Mouse (Mus musculus): ENCODE measurements around the gene Nrp1. TPM values are rescaled to one million over a fixed set of nuclear protein-coding genes. Genes with fewer than 3 reads are reported as not detected.

The Nrp1 gene
- polyA plus RNA-seq, 1 experiment from 2014 or later = 35.3 TPM

GRCm38 (mm10) chr8:128372724-128373123 is 14.3 kb downstream of the Nrp1 start:
- H3K27me3 ChIP-seq = no peaks in the 10 kb centered on the region
- H3K36me3 ChIP-seq = no peaks in the 10 kb centered on the region
- 83% methylated on average over 5 of the region's 5 CpGs for WGBS
- ATAC-seq (ENCODE audit: low FRiP score, low read depth) = no peak
- no peaks in the 10 kb centered on the region for H3K9me3 ChIP-seq
- no peak overlapping the region for H3K4me3 ChIP-seq
- no peak overlapping the region for H3K4me2 ChIP-seq (replicated peaks)
- H3K9ac ChIP-seq (replicated peaks) = no peak overlapping the region
- peaks cover 3% of the 10 kb centered on the region; the same call in 1 of the 2 replicates for H3K4me1 ChIP-seq
- no peak overlapping the region for H3K27ac ChIP-seq (replicated peaks)

GRCm38 (mm10) chr8:128373418-128373817 is 15.0 kb downstream of the Nrp1 start:
- H3K36me3 ChIP-seq = no peaks in the 10 kb centered on the region
- no peaks in the 10 kb centered on the region for H3K9me3 ChIP-seq
- H3K4me2 ChIP-seq (replicated peaks) = no peak overlapping the region
- H3K4me1 ChIP-seq = peaks cover 3% of the 10 kb centered on the region; the same call in 1 of the 2 replicates
- no peaks in the 10 kb centered on the region for H3K27me3 ChIP-seq
- H3K4me3 ChIP-seq = no peak overlapping the region
- H3K27ac ChIP-seq (replicated peaks) = no peak overlapping the region
- WGBS = 87% methylated on average over 6 of the region's 6 CpGs
- no peak overlapping the region for H3K9ac ChIP-seq (replicated peaks)
- no peak for ATAC-seq (ENCODE audit: low FRiP score, low read depth)

GRCm38 (mm10) chr8:128375291-128375690 is 16.9 kb downstream of the Nrp1 start:
- H3K27ac ChIP-seq (replicated peaks) = no peak overlapping the region
- H3K4me2 ChIP-seq (replicated peaks) = no peak overlapping the region
- no peak overlapping the region for H3K4me3 ChIP-seq
- WGBS = 68% methylated on average over 4 of the region's 4 CpGs
- no peaks in the 10 kb centered on the region for H3K36me3 ChIP-seq
- no peaks in the 10 kb centered on the region for H3K27me3 ChIP-seq
- no peaks in the 10 kb centered on the region for H3K9me3 ChIP-seq
- H3K4me1 ChIP-seq = peaks cover 8% of the 10 kb centered on the region; the same call in 1 of the 2 replicates
- H3K9ac ChIP-seq (replicated peaks) = no peak overlapping the region
- ATAC-seq (ENCODE audit: low FRiP score, low read depth) = no peak

DNA sequence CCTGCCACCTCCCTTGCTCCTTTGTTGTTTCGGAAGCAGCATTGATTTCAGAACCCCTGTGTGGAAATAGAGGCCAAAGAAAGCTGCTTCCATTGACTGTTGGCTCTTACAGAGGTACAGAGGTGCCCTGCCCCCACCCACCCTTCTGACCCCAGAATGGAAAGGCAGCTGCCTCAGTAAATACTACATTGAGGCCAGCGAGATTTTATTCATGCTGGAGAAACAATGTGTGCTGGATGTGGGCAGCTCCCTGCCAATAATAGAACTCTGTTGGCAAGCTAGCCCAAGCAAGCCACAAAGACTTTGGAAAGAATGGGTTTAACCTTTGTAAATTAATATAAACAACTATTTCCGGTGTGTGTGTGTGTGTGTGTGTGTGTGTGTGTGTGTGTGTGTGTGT is 24.8 kb downstream of the Nrp1 start:
- no peaks in the 10 kb centered on the region for H3K9me3 ChIP-seq
- WGBS = 30% methylated on average over 3 of the region's 3 CpGs
- H3K4me1 ChIP-seq = peaks cover 24% of the 10 kb centered on the region
- peak; percentile 60; the same call in 1 of the 2 replicates for ATAC-seq (ENCODE audit: low FRiP score, low read depth)
- no peaks in the 10 kb centered on the region for H3K36me3 ChIP-seq
- H3K27ac ChIP-seq (replicated peaks) = peak overlapping the region; percentile 40
- no peaks in the 10 kb centered on the region for H3K27me3 ChIP-seq
- no peak overlapping the region for H3K4me2 ChIP-seq (replicated peaks)
- no peak overlapping the region for H3K4me3 ChIP-seq
- H3K9ac ChIP-seq (replicated peaks) = no peak overlapping the region

GRCm38 (mm10) chr8:128384366-128384765 is 26.0 kb downstream of the Nrp1 start:
- Histone ChIP-seq H3K27me3 (no peaks in the 10 kb centered on the region), H3K9me3 (no peaks in the 10 kb centered on the region), H3K4me1 (peaks cover 19% of the 10 kb centered on the region), H3K4me2 (replicated peaks) (no peak overlapping the region), H3K4me3 (no peak overlapping the region), H3K27ac (replicated peaks) (no peak overlapping the region), H3K36me3 (no peaks in the 10 kb centered on the region), H3K9ac (replicated peaks) (no peak overlapping the region)
- 84% methylated on average over 2 of the region's 2 CpGs for WGBS
- ATAC-seq (ENCODE audit: low FRiP score, low read depth) = no peak

- Histone ChIP-seq H3K4me2 (replicated peaks) (no peak overlapping the region), H3K9me3 (no peaks in the 10 kb centered on the region), H3K4me3 (no peak overlapping the region), H3K9ac (replicated peaks) (no peak overlapping the region), H3K36me3 (no peaks in the 10 kb centered on the region), H3K27ac (replicated peaks) (no peak overlapping the region), H3K27me3 (no peaks in the 10 kb centered on the region), H3K4me1 (peaks cover 19% of the 10 kb centered on the region)
- peak; percentile 69 for ATAC-seq (ENCODE audit: low FRiP score, low read depth)
- 32% methylated on average over 5 of the region's 5 CpGs for WGBS
These were observed 26.5 kb downstream of the Nrp1 start for GRCm38 (mm10) chr8:128384921-128385332.

GRCm38 (mm10) chr8:128386963-128387621 is 28.7 kb downstream of the Nrp1 start:
- Histone ChIP-seq H3K4me3 (no peak overlapping the region), H3K27me3 (no peaks in the 10 kb centered on the region), H3K27ac (replicated peaks) (no peak overlapping the region), H3K4me2 (replicated peaks) (no peak overlapping the region), H3K36me3 (no peaks in the 10 kb centered on the region), H3K9ac (replicated peaks) (no peak overlapping the region), H3K9me3 (no peaks in the 10 kb centered on the region), H3K4me1 (peaks cover 19% of the 10 kb centered on the region)
- ATAC-seq (ENCODE audit: low FRiP score, low read depth) = no peak
- WGBS = 84% methylated on average over 2 of the region's 2 CpGs

GRCm38 (mm10) chr8:128390759-128391158 is 32.4 kb downstream of the Nrp1 start:
- H3K9ac ChIP-seq (replicated peaks) = no peak overlapping the region
- ATAC-seq (ENCODE audit: low FRiP score, low read depth) = no peak
- no peaks in the 10 kb centered on the region for H3K27me3 ChIP-seq
- no peak overlapping the region for H3K4me3 ChIP-seq
- H3K4me1 ChIP-seq = no peaks in the 10 kb centered on the region
- H3K36me3 ChIP-seq = no peaks in the 10 kb centered on the region
- H3K27ac ChIP-seq (replicated peaks) = no peak overlapping the region
- H3K4me2 ChIP-seq (replicated peaks) = no peak overlapping the region
- H3K9me3 ChIP-seq = no peaks in the 10 kb centered on the region

DNA sequence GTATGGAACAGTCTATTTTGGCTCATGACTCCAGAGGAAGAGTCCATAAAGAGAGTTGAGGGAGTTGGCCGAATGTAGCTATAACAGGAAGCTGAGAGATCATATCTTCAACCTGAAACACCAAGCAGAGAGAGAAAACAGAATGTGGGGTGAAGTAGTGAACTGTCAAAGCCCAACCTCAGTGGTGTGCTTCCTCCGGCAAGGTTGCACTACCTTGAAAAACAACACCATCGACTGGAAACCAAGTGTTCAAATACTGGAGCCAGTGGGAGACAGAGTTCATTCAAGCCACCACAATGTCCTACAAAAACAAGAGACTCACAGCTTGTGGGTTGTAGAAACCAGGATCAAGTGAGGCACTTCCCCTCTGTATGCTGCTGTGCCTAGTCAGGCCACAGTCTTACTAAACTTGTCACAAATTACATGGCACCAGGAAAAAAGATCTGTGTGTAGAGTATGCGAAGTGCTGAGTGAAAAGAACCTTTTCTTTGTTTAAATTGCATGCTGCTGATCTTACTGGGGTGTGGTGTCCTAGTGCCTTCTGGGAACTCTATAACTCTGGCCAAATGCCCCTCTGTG is 32.9 kb downstream of the Nrp1 start:
- H3K9me3 ChIP-seq = no peaks in the 10 kb centered on the region
- no peak overlapping the region for H3K4me2 ChIP-seq (replicated peaks)
- 88% methylated on average over 4 of the region's 4 CpGs for WGBS
- no peak overlapping the region for H3K27ac ChIP-seq (replicated peaks)
- no peaks in the 10 kb centered on the region for H3K27me3 ChIP-seq
- no peaks in the 10 kb centered on the region for H3K4me1 ChIP-seq
- no peak overlapping the region for H3K9ac ChIP-seq (replicated peaks)
- no peak for ATAC-seq (ENCODE audit: low FRiP score, low read depth)
- H3K4me3 ChIP-seq = no peak overlapping the region
- H3K36me3 ChIP-seq = no peaks in the 10 kb centered on the region

DNA sequence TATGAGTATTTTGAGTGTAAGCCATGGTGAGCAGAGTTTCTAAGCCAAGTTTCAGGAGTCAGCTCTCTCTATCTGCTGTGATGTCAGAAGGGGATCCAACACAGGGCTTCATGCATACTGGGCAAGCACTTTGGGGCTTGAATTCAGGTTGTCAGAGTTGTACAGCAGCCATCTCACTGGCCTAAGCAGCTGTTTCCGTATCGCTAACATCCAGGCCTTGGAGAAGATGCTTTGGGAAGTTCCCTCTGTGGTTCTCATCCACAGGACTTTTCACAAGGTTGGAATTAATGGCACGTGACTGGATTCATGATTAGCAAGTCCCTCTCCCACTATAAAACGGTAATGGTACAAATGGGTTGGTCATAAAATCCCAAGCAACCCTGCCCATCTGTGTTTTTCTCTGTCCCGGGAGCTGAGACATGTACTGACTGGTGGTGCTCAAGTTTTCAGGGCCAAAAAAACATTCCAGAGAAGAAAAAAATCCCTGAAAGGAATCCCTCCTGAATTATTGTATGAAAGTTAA is 36.3 kb downstream of the Nrp1 start:
- H3K9me3 ChIP-seq = no peaks in the 10 kb centered on the region
- H3K4me2 ChIP-seq (replicated peaks) = no peak overlapping the region
- WGBS = 86% methylated on average over 5 of the region's 5 CpGs
- no peak overlapping the region for H3K4me3 ChIP-seq
- no peak overlapping the region for H3K27ac ChIP-seq (replicated peaks)
- no peaks in the 10 kb centered on the region for H3K36me3 ChIP-seq
- no peak for ATAC-seq (ENCODE audit: low FRiP score, low read depth)
- peaks cover 21% of the 10 kb centered on the region for H3K4me1 ChIP-seq
- H3K27me3 ChIP-seq = no peaks in the 10 kb centered on the region
- no peak overlapping the region for H3K9ac ChIP-seq (replicated peaks)

DNA sequence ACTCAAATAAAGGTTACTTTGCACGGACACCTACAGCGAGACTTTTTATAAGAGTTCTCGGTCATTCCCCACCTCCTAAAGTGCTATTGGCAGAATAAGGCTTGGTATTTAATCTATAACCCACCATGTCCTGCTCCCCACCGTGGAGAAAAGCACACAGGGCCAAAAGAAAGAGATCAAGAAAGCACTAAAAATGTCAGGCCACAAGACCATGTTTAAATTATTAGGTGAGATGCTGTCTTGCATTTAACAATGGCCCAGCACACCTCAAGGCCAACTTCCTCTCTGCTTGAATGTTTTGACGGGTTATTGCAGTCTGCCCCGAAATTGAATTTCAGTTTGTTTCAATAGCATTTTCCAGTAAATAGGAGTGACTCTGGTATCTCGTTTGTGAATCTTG is 38.6 kb downstream of the Nrp1 start:
- WGBS = 61% methylated on average over 7 of the region's 7 CpGs
- Histone ChIP-seq H3K4me1 (peaks cover 21% of the 10 kb centered on the region), H3K36me3 (no peaks in the 10 kb centered on the region), H3K9ac (replicated peaks) (no peak overlapping the region), H3K9me3 (no peaks in the 10 kb centered on the region), H3K27ac (replicated peaks) (no peak overlapping the region), H3K27me3 (no peaks in the 10 kb centered on the region), H3K4me3 (no peak overlapping the region), H3K4me2 (replicated peaks) (no peak overlapping the region)
- ATAC-seq (ENCODE audit: low FRiP score, low read depth) = no peak

GRCm38 (mm10) chr8:128397441-128397840 is 39.0 kb downstream of the Nrp1 start:
- 37% methylated on average over 3 of the region's 3 CpGs for WGBS
- Histone ChIP-seq H3K4me1 (peaks cover 21% of the 10 kb centered on the region), H3K4me2 (replicated peaks) (no peak overlapping the region), H3K27ac (replicated peaks) (no peak overlapping the region), H3K36me3 (no peaks in the 10 kb centered on the region), H3K27me3 (no peaks in the 10 kb centered on the region), H3K9ac (replicated peaks) (no peak overlapping the region), H3K4me3 (no peak overlapping the region), H3K9me3 (no peaks in the 10 kb centered on the region)
- ATAC-seq (ENCODE audit: low FRiP score, low read depth) = no peak

All from midbrain, embryonic 12.5 days (tissue).